Mouse (Mus musculus) kidney, adult 2 months (tissue): ENCODE measurements around the gene Sec22c. TPM values are rescaled to one million over a fixed set of nuclear protein-coding genes. Genes with fewer than 3 reads are reported as not detected.

ENCODE experiments used
- DNase-seq: peaks from one replicate; pipeline ENCODE4 v3.0.0; 2021
- H3K27ac ChIP-seq: fragments of 200-500 bp; 2 replicates; pipeline ENCODE4 v1.5.1; 2012; ENCODE audit warnings: low read depth, low read length, control low read depth, inconsistent platforms; ENCODE audit not compliant: insufficient read depth
- H3K27me3 ChIP-seq: fragments of 200-500 bp; replicated peaks from 2 replicates; pipeline ENCODE4 v1.6.1; 2012; ENCODE audit warnings: mild to moderate bottlenecking, moderate library complexity, low read length, inconsistent platforms; ENCODE audit not compliant: control insufficient read depth, insufficient read depth
- H3K36me3 ChIP-seq: fragments of 200-500 bp; 2 replicates; pipeline ENCODE4 v1.6.1; 2012; ENCODE audit warnings: mild to moderate bottlenecking, moderate library complexity, low read length, inconsistent platforms; ENCODE audit not compliant: control insufficient read depth, insufficient read depth
- H3K4me1 ChIP-seq: fragments of 200-500 bp; 2 replicates; pipeline ENCODE4 v1.6.1; 2011; ENCODE audit warnings: low read length; ENCODE audit not compliant: control insufficient read depth, insufficient read depth
- H3K4me3 ChIP-seq: fragments of 200-500 bp; 2 replicates; pipeline ENCODE4 v1.5.1; 2011; ENCODE audit warnings: mild to moderate bottlenecking, low read depth, low read length, control low read depth; ENCODE audit not compliant: insufficient read depth
- CTCF ChIP-seq: fragments of 200-500 bp; conservative IDR thresholded peaks from 2 replicates; pipeline ENCODE4 v1.5.1; 2011; ENCODE audit warnings: low read depth, mild to moderate bottlenecking, control low read depth, low read length, moderate library complexity, mixed read lengths; ENCODE audit not compliant: insufficient read depth, insufficient read length
- POLR2A ChIP-seq: fragments of 200-500 bp; IDR thresholded peaks from one replicate; pipeline ENCODE4 v1.6.1; 2011; ENCODE audit warnings: low read depth, low read length, control low read depth
- WGBS: fragments of 180-500 bp; shearing (Covaris S2); methylation state at CpG from one replicate; pipeline ENCODE4 v1.1.7; 2018; 5-methylcytosine and 5-hydroxymethylcytosine counted together
- polyA plus RNA-seq: library from polyadenylated mRNA; depleted of rRNA; stranded (reverse); fragments of >200 nt; gene quantifications from 2 replicates; pipeline ENCODE4 v1.2.3, GENCODE M21; 2012

Sec22c gene
- polyA plus RNA-seq, 1 experiment = 6.6 TPM

DNA sequence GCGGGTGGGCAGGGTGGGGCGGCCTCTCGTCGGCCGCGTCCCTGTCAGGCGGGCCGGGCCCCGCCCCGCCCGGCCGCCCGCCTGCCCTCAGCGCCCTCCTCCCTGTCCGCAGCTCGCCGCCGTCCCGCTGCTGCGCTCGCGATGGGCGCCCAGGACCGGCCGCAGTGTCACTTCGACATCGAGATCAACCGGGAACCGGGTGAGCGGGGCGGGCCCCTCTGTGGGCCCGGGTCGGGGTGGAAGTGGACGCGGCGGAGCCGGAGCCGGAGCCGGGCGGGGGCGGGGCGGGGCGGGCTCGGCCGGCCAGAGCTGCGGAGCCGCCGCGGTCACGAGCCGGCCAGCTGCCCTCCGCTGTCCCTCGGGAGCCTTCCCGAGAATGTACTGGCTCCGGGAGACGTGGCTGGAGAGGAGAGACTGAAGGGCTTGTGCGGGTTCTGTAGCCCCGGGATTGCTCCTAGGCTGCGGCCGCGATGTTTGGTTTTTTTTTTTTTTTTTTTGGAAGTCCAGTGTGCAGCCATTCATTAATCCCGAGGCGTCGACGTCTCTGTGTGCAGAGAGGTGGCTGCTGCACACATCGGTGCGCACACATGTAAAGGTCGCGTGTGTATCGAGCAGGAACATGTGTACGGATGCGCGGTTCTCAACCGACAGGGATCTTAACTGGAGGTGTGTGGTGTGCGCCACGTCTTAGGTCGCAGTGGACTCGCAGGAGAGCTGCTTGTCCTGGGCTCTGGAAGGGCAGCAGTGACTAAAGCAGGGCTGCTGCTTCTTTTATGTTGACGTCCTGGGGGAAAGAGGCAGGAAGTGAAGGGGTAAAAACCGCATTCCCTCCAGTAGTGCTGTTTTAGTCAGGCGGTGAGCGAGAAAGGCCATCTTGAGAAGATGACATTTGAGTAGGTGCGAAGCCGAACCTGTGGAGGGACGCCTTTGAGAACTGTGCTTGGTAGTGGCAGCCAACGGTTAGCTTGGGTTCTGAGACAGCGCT is 14.3 kb upstream of the Sec22c start:
- WGBS = under 1% methylated on average over 84 of the region's 87 CpGs
- no peaks in the 10 kb centered on the region for H3K36me3 ChIP-seq
- TF ChIP-seq CTCF (no peak), POLR2A (no peak)
- peak overlapping the region; percentile 74 for H3K4me3 ChIP-seq
- H3K27me3 ChIP-seq = no peaks in the 10 kb centered on the region
- DNase-seq = peak; percentile 36
- 0 out of 2 replicates have a peak, but pooled peaks cover 5% of the 10 kb centered on the region for H3K4me1 ChIP-seq
- H3K27ac ChIP-seq = peak overlapping the region; percentile 57

DNA sequence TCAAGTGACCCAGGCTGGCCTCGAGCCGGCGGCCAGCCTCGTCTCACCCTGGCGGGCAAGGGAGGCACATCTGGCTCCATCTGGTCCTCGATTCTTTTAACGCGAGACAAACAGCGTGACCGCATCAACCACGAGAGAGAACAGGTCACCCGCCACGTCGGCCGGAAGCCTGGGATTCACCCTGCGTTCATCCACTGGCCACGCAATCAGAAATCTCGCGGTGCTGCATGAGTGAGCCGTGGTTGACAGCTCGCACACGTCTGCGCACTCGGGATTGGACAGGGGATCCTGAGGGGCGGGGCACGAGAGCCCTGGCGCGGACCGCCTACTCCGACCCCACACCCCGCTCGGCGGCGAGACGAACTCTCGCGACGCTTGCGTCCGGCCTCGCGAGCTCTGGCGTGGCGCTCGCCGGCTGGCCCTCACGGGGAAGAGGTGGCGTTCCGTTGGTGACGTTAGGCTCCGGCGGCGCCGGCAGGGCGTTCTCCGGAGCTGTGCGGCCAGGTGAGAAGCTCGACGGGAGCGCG is 13.6 kb upstream of the Sec22c start, which contains the start of gene Nktr:
Gene Nktr, plus strand, starts transcription at position 378 of the 527 bp plus-strand sequence.
- peak; percentile 56 for TF ChIP-seq POLR2A
- TF ChIP-seq CTCF = peak; percentile 21; the same call in 1 of the 2 replicates
- 0 out of 2 replicates have a peak, but pooled peaks cover 5% of the 10 kb centered on the region for H3K4me1 ChIP-seq
- H3K27ac ChIP-seq = peak within 1 kb of the TSS; percentile 76
- peak; percentile 99 for DNase-seq
- no peaks in the 10 kb centered on the region for H3K36me3 ChIP-seq
- under 1% methylated on average over 61 of the region's 61 CpGs for WGBS
- H3K27me3 ChIP-seq = no peaks in the 10 kb centered on the region
- peak within 1 kb of the TSS; percentile 74 for H3K4me3 ChIP-seq

DNA sequence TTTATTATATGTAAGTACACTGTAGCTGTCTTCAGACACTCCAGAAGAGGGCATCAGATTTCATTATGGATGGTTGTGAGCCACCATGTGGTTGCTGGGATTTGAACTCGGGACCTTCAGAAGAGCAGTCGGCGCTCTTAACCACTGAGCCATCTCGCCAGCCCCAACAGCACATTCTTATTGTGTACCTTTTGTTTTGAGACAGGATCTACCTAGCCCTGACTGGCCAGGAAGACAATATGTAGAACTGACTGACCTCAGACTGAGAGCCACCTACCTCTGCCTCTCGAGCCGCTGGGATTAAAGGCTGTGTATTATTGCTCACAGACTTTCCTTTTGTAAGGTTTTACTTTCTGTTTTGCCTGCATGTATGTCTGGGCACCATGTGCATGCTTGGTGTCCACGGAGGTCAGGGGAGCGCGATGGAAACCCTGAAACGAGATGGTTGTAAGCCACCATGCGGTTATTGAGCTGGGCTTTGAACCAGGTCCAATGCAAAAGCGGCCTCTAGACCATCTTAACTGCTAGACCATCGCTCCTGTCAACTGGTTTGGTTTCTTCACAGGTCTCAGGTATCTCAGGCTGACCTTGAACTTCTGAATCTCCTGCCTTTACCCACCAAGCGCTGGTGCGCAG is 12.9 kb upstream of the Sec22c start:
- Histone ChIP-seq H3K27ac (peak overlapping the region; percentile 76), H3K27me3 (no peaks in the 10 kb centered on the region), H3K4me1 (0 out of 2 replicates have a peak, but pooled peaks cover 5% of the 10 kb centered on the region), H3K4me3 (peak overlapping the region; percentile 55), H3K36me3 (no peaks in the 10 kb centered on the region)
- TF ChIP-seq POLR2A = no peak
- no peak for TF ChIP-seq CTCF
- DNase-seq = no peak
- 69% methylated on average over 15 of the region's 15 CpGs for WGBS

DNA sequence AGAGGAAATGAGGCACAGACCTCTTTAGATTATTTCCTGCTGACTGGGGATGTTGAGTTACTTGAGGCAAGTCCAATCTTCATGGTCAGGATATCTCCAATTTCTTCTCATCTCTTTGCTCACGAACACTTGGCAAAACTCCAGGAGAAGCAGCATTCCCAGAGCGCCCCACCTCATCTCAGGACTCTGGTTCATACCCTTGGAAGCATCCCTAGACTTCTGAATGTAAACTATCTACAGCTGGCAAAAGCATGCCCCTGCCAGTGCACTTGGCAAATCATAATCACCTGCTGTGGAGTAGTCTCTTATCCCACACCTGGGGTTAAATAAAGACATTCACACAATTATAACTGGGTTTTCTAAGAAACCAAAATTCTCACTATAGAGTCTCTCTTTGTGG is 11.8 kb upstream of the Sec22c start:
- H3K4me3 ChIP-seq = no peak overlapping the region
- H3K36me3 ChIP-seq = peaks cover 2% of the 10 kb centered on the region
- H3K4me1 ChIP-seq = peaks cover 7% of the 10 kb centered on the region; the same call in 1 of the 2 replicates
- DNase-seq = no peak
- no peak for TF ChIP-seq CTCF
- no peak for TF ChIP-seq POLR2A
- no peak overlapping the region for H3K27ac ChIP-seq
- 72% methylated on average over 2 of the region's 2 CpGs for WGBS
- no peaks in the 10 kb centered on the region for H3K27me3 ChIP-seq

DNA sequence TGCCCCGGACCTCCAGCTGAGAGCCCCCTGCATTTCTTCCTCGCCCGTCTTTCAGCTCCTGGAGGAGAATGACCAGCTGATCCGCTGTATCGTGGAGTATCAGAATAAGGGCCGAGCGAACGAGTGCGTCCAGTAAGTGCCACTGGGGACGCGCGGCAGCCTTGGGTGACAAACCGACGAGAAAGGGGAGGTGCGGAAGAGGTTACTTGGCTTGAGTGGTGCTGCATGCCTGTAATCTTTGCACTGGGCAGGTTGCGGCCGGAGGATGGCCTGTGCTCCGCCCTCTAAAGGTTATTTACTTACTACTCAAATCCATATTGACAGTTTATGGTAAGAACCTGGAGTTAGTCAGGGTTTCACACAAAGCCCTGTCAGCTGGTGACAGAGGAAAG is 5.3 kb upstream of the Sec22c start:
- Histone ChIP-seq H3K4me1 (peaks cover 12% of the 10 kb centered on the region; the same call in 1 of the 2 replicates), H3K27me3 (no peaks in the 10 kb centered on the region), H3K4me3 (peak overlapping the region; percentile 93), H3K27ac (peak overlapping the region; percentile 85), H3K36me3 (peaks cover 2% of the 10 kb centered on the region)
- peak; percentile 69 for DNase-seq
- TF ChIP-seq CTCF (no peak), POLR2A (no peak)
- under 1% methylated on average over 18 of the region's 18 CpGs for WGBS

DNA sequence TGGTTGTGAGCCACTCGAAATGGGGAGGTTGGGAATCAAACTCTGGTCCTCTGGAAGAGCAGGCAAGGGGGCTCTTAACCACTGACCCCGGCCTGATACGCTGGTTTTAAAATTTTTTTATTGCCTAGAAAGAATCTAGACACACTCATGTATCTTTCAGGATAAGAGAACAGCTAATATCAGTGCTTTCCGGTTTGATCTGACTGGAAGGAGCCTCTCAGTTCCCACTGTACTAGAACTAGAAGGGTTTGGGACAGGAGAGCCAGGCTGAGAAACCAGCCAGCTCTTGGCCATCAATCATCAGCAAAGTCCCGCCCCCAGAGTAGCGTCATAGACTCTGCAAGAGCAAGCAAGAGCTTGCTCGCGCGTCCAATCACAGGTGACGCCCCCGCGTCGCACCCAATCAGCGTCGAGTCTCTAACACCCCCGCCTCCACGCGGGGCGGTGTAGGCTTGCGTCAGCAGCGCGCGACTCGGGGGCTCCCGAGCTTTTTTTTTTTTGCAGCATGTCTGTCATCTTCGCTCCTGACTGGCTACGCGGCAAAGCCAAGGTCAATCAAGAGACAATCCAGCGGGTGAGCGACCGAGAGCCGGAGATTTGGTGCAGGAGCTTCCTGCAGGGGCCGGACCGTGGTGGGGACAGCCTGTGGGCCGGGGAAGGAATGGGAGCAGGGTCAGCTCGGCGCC is 4.8 kb upstream of the Sec22c start, which contains the start of gene Ss18l2:
Gene Ss18l2, plus strand, starts transcription at position 432 of the 686 bp plus-strand sequence.
- peak; percentile 99 for DNase-seq
- no peak for TF ChIP-seq POLR2A
- TF ChIP-seq CTCF = no peak
- Histone ChIP-seq H3K4me3 (peak within 1 kb of the TSS; percentile 93), H3K27ac (peak within 1 kb of the TSS; percentile 85), H3K4me1 (peaks cover 15% of the 10 kb centered on the region; the same call in 1 of the 2 replicates), H3K27me3 (no peaks in the 10 kb centered on the region), H3K36me3 (peaks cover 2% of the 10 kb centered on the region)
- 5% methylated on average over 37 of the region's 37 CpGs for whole genome bisulfite sequencing
